In the genomic region with DNA sequence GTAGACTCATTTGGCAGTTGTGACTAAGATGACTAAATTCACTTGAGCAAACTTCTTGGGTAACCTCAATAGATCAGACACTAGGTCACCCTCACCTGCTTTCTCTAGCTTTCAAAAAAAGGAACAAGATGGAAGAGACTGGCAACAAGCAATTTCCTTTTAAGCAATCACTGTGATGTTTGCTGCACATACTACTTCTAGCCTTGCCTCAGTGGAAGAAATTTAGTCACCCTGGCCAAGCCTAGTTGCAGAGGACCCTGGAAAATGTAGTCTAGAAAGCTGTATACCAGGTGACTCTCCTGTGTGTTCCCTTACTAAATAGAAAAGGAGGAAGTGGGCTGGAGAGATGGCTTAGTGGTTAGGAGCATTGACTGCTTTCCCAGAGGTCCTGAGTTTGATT, we compare ENCODE assay signal across 37 mouse cellular contexts. TPM values are rescaled to one million over a fixed set of nuclear protein-coding genes. Genes with fewer than 3 reads are reported as not detected.
"Had no signal": no experiment of that assay in that cellular context is flagged by ENCODE, and none has a peak within 500 bp of the region (broad histone marks: within the 10 kb centered on the region; RNA-seq: fewer than 3 reads in every experiment).

No protein-coding gene starts in this region.

- H3K4me2 ChIP-seq: heart, embryonic 12.5 days; hindbrain, embryonic 13.5 days; hindbrain, embryonic 15.5 days; limb, embryonic 12.5 days; liver, embryonic 11.5 days; liver, embryonic 13.5 days had no signal

- H3K36me3 ChIP-seq: hindbrain, embryonic 13.5 days; hindbrain, embryonic 15.5 days; limb, embryonic 10.5 days; limb, embryonic 12.5 days had no signal

- H3K9me3 ChIP-seq: heart, embryonic 10.5 days; heart, embryonic 12.5 days; hindbrain, embryonic 13.5 days; hindbrain, embryonic 15.5 days; limb, embryonic 10.5 days; limb, embryonic 12.5 days; liver, embryonic 13.5 days had no signal

- H3K27me3 ChIP-seq: heart, embryonic 12.5 days; hindbrain, embryonic 13.5 days; hindbrain, embryonic 15.5 days; liver, embryonic 13.5 days had no signal

- H3K27ac ChIP-seq: gastrocnemius, adult 2 months; heart, embryonic 10.5 days; hindbrain, embryonic 13.5 days; hindbrain, embryonic 15.5 days; hindbrain, postnatal 0 days; layer of hippocampus, adult 2 months; left cerebral cortex, adult 2 months; limb, embryonic 10.5 days; limb, embryonic 12.5 days; liver, embryonic 13.5 days had no signal

- H3K9ac ChIP-seq: heart, embryonic 12.5 days; hindbrain, embryonic 13.5 days; hindbrain, embryonic 15.5 days; limb, embryonic 12.5 days; liver, embryonic 13.5 days had no signal

- ATAC-seq: hindbrain, postnatal 0 days; intestine, embryonic 16.5 days had no signal

- H3K4me3 ChIP-seq: gastrocnemius, adult 2 months; heart, embryonic 10.5 days; heart, embryonic 12.5 days; hindbrain, embryonic 13.5 days; hindbrain, embryonic 15.5 days; layer of hippocampus, adult 2 months; left cerebral cortex, adult 2 months; limb, embryonic 10.5 days; limb, embryonic 12.5 days; liver, embryonic 13.5 days had no signal

- DNase-seq: gastrocnemius, adult 2 months; gastrocnemius, postnatal 10 days; gastrocnemius, postnatal 36 days; heart, adult 18-20 months; heart, postnatal 10 days; kidney, adult 11 months; kidney, adult 2 months; kidney, adult 9 months; kidney, postnatal 10 days; kidney, postnatal 25 days; kidney, postnatal 4 days; liver; liver, embryonic 13.5 days had no signal

- H3K4me1 ChIP-seq: hindbrain, embryonic 15.5 days; limb, embryonic 12.5 days had no signal

RNA-seq across cellular contexts. Expression of gene Elobl, which starts 39.7 kb away (rescaled TPM):
- total RNA-seq: gastrocnemius, adult 2 months; gastrocnemius, postnatal 10 days; gastrocnemius, postnatal 36 days; heart, adult 18-20 months; heart, adult 8-10 months; heart, postnatal 10 days; heart, postnatal 25 days; hematopoietic stem cell, adult 5-6 weeks; hindbrain, postnatal 0 days; layer of hippocampus, adult 2 months; layer of hippocampus, postnatal 10 days; layer of hippocampus, postnatal 25 days; left cerebral cortex, adult 2 months; left cerebral cortex, postnatal 14 days; left cerebral cortex, postnatal 36 days had no signal
- polyA plus RNA-seq: heart, embryonic 10.5 days; heart, embryonic 12.5 days; heart, embryonic 14.5 days; heart, embryonic 16.5 days; hindbrain, embryonic 11.5 days; hindbrain, embryonic 13.5 days; hindbrain, embryonic 15.5 days; hindbrain, postnatal 0 days; intestine, embryonic 14.5 days; intestine, embryonic 16.5 days; kidney, embryonic 16.5 days; limb, embryonic 10.5 days; limb, embryonic 12.5 days; limb, embryonic 14.5 days; liver, embryonic 11.5 days; liver, embryonic 13.5 days had no signal
